Mouse (Mus musculus): ENCODE data around the gene Larp1.
"Not testable (repeated sequence)": the region's sequence is repeated elsewhere in the genome, so short reads cannot be mapped to it uniquely, and the experiment has no call there.

Larp1 gene

DNA sequence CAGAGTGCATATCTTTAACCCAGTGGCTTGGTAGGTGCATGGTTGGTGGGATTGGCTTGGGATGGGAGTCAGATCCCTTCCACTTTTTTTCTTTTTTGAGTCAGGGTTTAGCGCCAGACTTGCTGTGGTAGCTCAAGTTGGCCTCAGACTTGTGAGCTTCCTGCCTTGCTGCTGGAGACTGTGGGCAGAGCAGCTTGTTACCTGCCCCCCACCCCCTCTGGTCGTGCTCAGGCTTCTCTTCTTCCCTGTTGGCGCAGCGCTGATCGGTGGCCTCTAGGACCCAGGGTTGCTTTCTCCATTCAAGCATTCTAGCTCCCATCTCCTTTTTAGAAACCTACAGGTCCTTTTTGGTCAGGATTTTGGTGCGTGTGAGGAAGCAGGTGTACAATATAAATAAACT is 22.3 kb downstream of the Larp1 start:
- no peak for DNase-seq

DNA sequence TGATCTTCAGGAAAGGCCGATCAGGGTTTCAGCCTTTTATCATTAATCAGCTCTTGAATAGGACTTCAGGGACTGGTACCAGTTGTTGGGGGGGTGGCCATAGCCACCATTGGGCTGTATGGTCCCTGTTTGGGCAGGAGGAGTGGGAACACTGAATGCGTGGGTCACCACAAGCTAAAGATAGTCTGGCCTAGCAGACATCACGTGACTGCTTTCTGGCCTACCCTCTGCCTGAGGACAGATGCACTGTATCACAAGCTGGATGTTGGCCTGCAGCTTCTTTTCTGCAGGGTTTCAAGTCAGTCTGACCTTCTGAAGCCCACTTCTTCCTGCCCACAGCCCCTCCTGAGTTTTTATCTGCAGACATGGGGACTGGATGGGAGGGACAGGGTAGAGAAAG is 24.8 kb downstream of the Larp1 start:
- DNase-seq = peak; percentile 27

DNA sequence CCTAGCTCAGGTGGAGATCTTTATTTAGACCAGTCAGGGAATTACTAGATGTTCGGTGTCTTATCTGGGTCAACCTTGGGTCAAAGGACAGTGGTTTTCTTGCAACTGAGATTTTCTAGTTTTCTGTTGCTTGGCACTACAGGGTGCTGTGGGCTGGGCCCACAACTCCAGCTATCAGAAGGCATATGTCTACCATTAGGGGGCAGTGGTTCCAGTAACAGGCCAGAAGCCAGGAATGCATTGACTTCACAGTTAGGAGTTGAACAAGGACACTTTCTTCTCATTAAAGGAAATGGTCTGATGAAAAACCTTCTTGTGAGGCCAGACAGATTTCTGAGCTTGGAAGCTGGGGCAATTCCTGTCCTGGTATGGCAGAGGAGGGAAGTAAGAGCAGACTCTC is 30.2 kb downstream of the Larp1 start:
- DNase-seq = no peak

DNA sequence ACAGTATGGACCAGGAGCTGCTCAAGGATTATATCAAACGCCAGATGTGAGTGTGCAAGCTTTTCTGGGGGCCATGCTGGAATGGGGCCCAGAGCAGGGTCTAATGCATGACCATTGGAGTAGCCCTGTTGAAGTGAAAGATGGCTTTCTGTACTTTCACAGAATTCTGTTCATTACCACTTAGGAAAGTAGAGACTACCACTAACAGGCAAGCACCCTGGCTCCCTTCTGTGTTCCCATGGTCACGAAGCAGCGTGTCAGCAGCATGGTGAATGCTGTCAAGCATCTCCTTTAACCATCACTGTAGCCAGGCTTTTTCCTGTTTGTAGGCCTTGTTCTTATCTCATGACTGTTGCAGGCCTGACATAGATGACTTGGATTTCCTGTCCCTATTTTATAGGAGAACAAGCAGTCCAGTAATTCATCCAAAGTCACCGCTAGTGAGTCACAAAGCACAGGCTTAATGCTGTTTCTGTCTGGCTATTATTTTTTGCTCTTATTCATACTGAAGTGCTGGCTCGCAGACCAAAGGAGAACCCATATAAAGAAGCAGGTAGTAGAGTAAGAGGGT is 34.1 kb downstream of the Larp1 start:
- DNase-seq = no peak

DNA sequence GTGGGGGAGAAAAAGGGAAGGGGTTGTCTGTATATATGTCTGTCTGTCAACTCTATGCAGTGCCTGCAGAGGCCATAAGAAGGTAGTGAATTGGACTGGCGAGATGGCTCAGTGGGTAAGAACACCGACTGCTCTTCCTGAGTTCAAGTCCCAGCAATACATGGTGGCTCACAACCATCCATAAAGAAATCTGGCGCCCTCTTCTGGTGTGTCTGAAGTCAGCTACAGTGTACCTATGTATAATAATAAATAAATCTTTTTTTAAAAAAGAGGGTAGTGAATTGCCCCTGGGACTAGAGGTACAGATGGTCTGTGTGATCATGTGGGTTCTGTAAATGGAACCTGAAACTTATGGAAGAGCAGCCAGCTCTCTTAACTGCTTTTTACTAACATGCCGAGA is 37.6 kb downstream of the Larp1 start:
- no peak for DNase-seq

DNA sequence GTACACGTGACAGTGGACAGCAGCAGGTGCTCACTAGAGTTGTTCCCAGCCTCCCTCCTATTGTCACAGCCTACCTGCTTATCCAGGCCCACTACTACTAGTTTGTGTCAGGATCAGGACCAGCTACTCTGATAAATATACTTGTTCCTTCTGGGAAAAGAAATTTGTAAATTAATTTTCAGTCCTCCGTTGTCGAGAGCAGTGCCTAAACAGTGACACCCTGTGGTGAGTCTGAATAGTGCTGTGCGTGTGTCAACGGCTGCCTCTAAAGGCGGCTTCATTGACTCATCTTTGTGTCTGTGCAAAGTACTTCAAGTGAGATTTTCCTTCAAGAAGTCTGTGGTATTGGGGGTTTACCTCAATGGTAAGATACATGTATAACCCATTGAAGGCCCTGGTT is 48.6 kb downstream of the Larp1 start:
- DNase-seq = no peak

DNA sequence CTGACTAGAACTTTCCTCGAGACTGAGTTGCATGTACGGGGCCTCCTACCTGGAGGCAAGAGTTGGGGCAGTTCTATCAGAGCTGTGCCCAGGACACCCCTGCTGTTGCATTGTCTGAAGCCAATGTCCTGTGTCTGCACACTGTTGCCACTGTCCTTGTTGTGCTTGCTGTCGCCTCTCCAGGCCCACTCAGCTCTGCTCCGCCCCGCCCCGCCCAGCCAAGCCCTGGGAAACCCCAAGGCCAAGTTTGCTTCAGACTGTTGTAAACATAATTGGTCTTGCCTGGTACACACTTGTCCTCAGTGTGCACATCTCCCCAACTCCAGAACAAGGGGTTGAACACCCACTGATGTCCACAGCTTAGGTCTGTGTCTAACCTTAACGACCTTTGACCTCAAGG is 50.9 kb downstream of the Larp1 start:
- DNase-seq = not testable (repeated sequence)

DNA sequence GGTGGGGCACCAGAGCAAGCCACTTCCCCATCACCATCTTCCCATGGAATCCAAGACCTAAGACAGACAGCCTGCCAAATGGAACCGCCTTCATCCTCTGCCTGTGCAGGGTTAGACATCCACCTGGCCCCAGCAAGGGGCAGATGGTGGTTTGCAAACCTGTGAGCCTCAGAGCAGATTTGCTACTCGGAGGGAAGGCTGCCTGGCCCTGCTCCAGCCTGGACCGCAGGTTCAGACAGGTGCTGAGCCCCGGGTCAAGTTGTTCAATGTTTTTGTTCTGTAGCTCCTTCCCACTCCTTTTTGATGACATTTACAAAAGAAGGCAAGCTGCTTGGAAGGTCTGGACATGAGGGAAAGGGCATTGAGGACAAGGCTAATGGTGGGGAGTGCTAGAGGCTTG is 52.4 kb downstream of the Larp1 start:
- DNase-seq = not testable (repeated sequence)

DNA sequence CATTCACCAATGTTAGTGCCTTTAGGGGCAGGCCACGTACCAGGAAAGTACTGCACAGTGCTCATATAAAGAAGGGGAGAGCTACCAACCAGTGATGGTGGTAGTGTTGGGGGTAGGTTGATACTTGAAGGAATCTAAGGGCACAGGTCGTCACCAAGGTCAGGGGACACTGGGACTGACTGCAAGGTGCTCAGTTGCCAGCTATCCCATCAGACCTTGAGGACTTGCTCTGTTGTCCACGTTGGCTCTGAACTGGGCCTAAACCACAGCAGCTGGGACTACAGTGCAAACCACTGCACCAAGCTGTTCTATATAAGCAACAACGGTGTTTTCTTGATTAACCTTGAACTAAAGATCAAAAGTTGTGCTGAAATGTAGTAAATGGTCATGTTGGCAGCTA is 53.7 kb downstream of the Larp1 start:
- DNase-seq = no peak

DNA sequence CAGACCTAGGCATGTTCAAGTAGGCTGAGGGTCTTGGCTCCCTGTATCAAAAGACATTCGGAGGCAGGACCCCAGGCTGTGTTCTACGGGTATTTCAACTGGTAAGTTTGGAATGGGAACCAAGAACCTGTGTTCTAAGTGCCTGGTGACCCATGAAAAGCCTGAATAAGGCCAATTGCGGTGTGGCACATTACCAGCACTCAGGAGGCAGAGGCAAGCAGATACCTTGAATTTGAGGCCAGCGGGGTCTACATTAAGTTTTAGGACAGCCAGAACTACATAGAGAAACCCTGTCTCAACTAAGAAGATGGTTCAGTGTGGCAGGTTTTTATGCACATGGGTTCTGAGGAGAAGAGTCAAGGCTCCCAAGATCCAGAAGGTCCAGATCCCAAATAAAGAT is 56.2 kb downstream of the Larp1 start:
- no peak for DNase-seq

DNA sequence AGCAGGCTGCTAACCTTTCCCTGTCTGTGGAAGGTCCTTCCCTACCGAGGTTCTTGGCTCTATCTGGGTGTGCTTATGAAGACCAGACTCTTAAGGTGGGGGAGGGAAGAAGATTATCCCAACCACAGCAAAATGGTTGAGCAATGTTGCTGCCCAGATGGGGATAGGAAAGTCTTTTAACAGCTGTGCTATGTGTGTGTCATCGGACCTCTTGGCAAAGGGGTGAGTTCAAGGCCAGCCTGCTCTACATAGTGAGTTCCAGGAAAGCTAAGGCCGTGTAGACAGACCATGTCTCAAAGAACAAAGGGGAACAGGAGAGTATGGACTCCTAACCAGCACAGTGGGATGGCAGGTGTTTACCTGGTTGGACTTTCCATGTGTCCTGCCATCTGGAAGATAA is 64.1 kb downstream of the Larp1 start:
- DNase-seq = no peak

DNA sequence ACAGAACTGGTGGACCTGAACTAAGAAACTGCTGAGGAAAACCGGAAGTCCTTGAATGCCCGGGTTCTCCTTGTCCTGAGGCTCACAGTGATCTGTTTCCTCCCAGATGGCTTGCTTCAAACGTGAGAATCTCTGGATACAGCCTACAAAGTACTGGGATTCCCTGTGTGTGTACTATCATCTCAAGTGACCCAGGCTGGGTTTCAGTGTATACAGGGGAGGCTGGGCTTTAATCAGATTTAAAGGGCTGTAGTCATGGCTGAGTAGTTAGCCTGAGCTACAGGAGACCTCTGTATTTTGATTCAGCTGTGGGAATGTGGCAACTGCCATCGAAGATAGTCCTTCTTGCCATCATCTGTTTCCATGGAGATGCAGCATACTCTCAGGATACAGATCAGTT is 68.4 kb downstream of the Larp1 start:
- DNase-seq = no peak

DNA sequence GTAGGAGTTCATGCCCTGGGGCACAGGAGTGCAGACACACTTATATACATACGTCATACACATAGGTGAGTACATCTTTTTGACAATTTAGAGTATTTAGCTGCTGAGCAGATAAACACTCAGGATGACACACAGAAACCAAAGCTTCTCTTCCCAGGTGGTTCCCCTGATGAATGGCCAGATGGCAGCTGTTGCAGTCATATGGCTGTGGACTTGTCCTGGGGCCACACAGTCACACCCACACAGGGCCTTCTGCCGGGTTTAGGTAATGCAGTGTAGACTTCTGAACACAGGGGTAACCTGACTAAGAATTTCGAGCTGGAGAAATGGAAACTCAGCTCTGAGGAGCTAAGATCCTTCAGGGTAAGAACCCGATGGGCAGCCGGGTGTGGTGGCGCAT is 72.9 kb downstream of the Larp1 start:
- no peak for DNase-seq

DNA sequence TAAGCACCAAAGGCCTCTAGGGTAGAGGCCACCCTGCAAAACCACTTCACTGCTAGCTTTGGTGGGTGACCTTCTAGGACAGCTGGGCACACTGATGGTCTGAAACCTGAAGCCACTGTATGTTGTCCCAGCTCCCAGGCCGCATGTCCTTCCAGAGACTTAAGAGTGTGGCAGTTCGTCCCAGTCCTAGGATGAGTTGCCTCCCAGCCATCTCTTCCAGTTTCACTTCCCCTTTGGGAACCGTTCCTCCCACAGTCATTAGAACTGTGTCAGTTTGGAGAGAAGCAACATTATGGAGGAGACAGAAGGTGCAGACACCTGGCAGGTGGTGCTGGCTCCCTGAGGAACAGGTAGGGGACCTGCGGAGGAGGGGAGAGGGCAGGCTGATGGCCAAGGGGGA is 83.7 kb downstream of the Larp1 start:
- DNase-seq = no peak

DNA sequence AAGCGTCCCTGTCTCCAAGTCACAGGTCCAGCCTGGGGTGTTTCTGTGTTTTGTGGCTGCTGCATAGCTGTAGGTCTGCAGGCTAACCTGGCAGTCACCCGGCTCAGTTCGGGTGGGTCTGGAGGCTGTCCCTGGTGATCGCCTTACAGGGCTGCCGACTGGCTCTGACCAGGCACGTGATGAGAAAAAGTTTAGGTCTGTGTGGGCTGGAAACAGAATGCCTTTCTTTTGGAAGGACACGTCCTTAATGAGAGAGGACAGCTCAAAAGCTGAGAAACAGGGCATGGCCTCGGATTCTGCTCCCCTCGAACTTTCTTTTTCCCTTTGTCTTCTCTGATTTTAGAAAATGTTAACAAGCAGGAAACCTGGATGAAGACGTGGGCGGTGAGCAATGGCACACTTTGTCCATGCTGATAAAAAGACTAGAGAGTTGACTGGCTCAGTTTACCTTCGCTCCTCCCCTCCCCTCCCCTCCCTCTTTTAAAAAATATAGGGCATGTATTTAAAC is 84.2 kb downstream of the Larp1 start, which contains the start of gene Gm12248:
TSS of gene Gm12248 (minus strand) at position 114 of the 508 bp plus-strand sequence.
- peak; percentile 46 for DNase-seq

DNA sequence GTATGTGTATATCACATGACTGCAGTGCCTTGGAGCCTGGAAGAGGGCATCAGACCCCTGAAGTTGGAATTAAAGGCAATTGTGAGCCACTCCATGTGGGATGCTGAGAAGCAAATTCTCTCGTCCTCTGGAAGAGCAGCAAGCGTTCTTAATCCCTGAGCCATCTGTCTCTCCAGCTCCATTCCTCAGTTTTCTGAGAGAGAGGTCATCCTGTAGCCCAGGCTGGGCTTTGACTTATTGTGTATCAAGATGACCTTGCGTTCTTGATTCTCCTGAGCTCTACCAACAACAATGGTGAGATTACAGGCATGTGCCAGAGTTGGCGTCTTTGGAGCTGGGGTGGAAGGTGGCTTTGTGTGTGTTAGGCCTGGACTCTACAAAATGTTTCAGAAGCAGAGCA is 85.9 kb downstream of the Larp1 start:
- DNase-seq = no peak

DNA sequence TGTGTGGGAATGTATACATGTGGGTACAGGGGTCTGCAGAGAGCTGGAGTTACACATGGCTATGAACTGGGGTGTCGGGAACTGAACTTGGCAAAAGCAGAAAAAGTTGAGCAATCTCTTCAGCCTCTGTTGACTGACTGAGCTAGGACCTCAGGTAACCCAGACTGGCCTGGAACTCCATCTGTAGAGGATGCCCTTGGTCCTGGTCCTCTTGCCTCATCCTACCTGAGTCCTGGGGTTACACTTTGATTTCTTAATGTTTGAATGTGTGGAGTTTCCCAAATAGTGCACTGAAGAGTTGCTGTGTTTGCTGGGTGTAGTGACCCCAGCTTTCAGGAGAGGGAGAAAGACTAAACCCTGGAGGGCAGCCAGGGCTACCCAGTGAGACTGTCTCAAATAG is 86.7 kb downstream of the Larp1 start:
- no peak for DNase-seq

DNA sequence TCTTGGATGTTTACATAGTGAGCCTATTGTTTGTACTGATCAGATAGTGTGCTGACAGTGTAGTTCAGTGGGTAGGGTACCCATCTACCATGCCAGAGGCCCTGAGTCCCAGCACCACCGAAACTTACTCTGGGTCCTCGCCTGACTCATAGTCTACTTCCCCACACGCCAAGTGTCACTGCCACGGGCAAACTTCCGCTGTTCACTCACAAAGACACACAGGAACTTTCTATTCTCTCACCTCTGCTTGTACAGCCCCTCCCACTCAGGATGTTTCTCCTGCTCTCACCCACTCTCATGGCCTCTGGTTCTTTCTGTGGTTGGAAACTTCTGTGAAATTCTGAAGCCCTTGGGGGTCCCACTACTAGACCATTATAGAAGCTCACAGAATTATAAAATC is 87.3 kb downstream of the Larp1 start:
- DNase-seq = no peak

DNA sequence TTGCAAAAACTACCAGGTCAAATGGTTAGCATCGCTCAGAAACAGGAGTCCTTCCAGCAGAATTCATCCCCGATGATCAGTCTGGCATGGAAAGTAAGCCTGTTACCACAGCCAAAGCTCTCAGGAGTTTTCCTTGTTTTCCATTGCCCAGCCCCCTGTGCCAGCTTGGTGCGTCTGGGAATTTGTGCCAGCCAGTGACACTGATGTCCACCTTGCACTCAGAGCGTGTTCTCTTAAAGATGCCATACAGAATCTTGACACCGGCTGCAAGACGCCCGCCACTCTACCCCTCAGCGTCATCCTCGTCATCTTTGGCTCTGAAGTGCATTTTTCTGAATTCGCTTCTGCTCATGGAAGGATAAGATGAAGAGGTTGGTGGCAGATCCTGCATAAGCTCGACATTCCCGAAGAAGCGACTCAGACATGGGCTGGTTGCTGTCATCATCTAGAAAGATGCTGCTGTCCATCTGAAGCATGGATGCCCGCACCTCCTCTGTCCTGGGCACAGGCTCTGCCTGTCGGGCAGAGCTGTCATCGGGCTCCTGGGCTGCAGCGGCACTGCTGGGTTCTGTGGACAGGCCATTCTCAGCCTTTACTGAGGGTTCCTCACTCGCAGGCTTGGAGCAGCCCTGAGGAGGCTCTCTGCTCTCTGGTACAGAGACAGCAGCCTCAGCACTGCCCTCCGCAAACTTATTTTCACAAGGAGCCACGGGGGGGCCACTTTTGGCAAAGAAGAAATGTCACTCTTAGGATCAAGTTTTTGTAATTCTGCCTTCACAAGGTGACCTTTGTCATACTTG is 88.2 kb downstream of the Larp1 start:
- no peak for DNase-seq

DNA sequence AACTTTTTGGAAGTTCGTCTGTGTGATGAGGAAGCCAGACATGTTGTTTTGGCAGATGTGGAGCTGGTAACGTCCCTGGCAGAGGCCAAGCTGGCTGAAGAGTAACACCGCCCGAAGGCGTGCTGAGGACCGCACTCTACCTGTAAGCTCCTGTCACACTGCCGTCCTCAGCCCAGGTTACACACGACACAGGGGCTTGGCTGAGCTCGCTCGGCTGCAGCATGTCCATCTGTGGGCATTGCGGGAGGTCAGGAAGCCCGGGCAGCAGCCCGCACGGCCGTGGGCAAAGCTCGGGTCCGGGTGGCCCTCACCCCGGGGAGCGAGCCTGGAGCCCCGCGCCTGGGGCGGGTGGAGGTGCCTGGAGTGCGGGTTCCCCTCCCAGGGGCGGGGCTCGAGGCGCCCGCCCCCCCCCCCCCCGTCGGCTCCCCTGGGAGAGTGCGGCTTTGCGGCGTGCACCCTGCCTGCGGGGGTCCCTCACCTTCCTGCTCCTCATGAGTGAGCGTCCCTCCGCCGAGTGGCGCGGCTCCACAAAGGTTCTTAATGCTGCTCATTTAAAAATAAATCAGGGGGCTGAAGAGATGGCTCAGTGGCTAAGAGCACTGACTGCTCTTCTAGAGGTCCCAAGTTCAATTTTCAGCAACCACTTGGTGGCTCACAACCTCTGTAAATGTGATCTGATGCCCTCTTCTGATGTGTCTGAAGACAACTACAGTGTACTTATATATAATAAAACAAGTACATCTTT is 88.9 kb downstream of the Larp1 start:
- peak; percentile 32 for DNase-seq

DNA sequence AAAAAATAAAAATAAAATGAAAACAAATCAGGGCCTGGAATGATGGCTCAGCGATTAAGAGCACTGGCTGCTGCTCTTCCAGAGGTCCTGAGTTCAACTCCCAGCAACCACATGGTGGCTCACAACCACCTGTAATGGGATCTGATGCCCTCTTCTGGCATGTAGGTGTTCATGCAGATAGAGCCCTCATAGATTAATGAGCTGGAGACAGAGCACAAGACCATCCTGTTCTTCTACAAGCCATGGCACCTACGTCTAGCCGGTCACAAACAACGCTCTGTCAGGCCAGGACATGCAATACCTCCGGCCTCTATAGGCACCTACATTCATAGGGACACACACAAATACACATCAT is 89.5 kb downstream of the Larp1 start:
- not testable (repeated sequence) for DNase-seq

DNA sequence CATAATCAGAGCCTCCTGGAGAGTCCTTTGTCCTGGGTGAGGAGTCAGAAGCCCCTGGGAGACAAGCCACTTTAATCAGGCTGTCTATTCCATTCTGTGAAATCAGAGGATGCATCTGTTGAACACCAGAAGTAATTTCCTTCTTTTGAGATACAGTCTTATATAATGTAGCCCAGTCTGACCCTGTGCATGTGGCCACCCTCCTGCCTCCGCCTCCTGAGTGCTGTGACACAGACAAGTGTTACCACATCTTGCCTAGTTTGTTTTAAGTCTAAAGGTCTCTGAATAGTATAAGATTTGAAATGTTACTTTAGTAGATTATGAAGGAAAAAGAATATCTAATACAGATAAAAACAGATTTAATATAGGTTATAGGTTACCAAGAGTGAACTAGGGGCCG is 91.1 kb downstream of the Larp1 start:
- DNase-seq = no peak

DNA sequence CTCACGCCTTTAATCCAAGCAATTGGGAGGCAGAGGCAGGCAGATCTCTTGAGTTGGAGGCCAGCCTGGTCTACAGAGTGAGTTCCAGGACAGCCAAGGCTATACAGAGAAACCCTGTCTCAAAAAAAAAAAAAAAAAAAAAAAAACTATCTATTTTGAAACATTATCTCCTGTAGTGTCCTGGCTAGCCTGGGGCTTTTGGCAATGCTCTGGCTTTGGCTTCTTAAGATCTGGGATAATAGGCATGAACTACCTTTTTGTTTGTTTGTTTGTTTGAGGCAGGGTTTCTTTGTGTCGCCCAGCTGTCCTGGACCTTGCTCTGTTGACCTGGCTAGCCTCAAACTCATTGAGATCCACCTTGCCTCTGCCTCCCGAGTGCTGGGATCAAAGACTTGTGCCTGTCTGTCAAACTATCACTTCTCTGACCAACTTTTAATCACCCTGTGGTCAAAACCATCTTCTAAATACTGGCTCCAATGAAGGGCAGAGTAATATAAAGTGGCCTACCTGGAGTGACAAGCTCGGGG is 92.4 kb downstream of the Larp1 start:
- DNase-seq = no peak

DNA sequence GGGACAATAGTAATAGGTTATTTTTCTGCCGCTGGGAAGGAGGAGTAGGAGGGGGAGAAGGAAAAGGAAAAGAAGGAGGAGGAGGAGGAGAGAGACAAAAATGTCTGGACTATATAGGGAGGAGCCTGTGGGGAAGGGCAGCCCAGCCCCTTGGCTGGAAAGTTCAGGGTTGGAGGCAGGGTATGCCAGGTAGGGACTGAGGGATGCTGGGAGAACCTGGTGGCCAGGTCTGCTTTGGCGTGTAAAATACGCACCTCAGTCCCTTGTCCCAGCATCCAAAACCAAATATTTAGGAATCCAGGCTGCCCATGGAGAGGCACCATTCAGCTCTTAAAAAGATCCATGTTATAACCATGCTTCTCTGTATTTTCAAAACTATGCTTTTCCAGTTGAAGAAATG is 93.3 kb downstream of the Larp1 start:
- DNase-seq = no peak
